Mouse (Mus musculus) cerebellum, adult 2 months (tissue): ENCODE data around the gene Gad2. TPM values are rescaled to one million over a fixed set of nuclear protein-coding genes. Genes with fewer than 3 reads are reported as not detected.

ENCODE experiments used
- DNase-seq, 2 experiments: peaks; one replicate each; pipeline ENCODE4 v3.0.0; 2021
- H3K27ac ChIP-seq: fragments of 200-500 bp; 2 replicates; pipeline ENCODE4 v1.5.1; 2012; ENCODE audit warnings: low read length, control low read depth, inconsistent platforms; ENCODE audit not compliant: insufficient read depth
- H3K27me3 ChIP-seq: fragments of 200-500 bp; 2 replicates; pipeline ENCODE4 v1.6.1; 2012; ENCODE audit warnings: inconsistent platforms, mild to moderate bottlenecking, low read length, moderate library complexity; ENCODE audit not compliant: control insufficient read depth, insufficient read depth
- H3K4me1 ChIP-seq: fragments of 200-500 bp; 2 replicates; pipeline ENCODE4 v1.6.1; 2011; ENCODE audit warnings: low read length; ENCODE audit not compliant: control insufficient read depth, insufficient read depth
- H3K4me3 ChIP-seq: fragments of 200-500 bp; replicated peaks from 2 replicates; pipeline ENCODE3; 2011; ENCODE audit warnings: mild to moderate bottlenecking, low read depth, low read length, control low read depth; ENCODE audit not compliant: insufficient read depth
- CTCF ChIP-seq: fragments of 200-500 bp; IDR thresholded peaks from 2 replicates; pipeline ENCODE4 v1.5.1; 2011; ENCODE audit warnings: low read depth, mild to moderate bottlenecking, control low read depth, low read length, moderate library complexity, borderline replicate concordance; ENCODE audit not compliant: insufficient read depth
- POLR2A ChIP-seq: fragments of 200-500 bp; IDR thresholded peaks from 2 replicates; pipeline ENCODE4 v1.6.1; 2011; ENCODE audit warnings: low read length, control low read depth, borderline replicate concordance; ENCODE audit not compliant: insufficient read depth
- WGBS: fragments of 180-500 bp; shearing (Covaris S2); methylation state at CpG from one replicate; pipeline ENCODE4 v1.1.7; 2018; 5-methylcytosine and 5-hydroxymethylcytosine counted together
- polyA plus RNA-seq: library from polyadenylated mRNA; depleted of rRNA; stranded (reverse); fragments of >200 nt; gene quantifications from 2 replicates; pipeline ENCODE4 v1.2.3, GENCODE M21; 2012

Gad2 gene
- polyA plus RNA-seq, 1 experiment, result 47.8 TPM

- peaks cover 4% of the 10 kb centered on the region; the same call in 1 of the 2 replicates for H3K27me3 ChIP-seq
- no peak overlapping the region for H3K4me3 ChIP-seq
- no peak overlapping the region for H3K27ac ChIP-seq
- 7% methylated on average over 6 of the region's 6 CpGs for WGBS
- peaks cover 3% of the 10 kb centered on the region for H3K4me1 ChIP-seq
- DNase-seq, result no peak
- no peak for TF ChIP-seq CTCF
- TF ChIP-seq POLR2A, result no peak
Measured at GRCm38 (mm10) chr2:22620030-22620429, 2.0 kb upstream of the Gad2 start.

GRCm38 (mm10) chr2:22620534-22620933, 1.5 kb upstream of the Gad2 start:
- WGBS, result 18% methylated on average over 7 of the region's 7 CpGs
- Histone ChIP-seq H3K4me1 (peaks cover 3% of the 10 kb centered on the region), H3K27ac (no peak overlapping the region), H3K4me3 (no peak overlapping the region), H3K27me3 (peaks cover 4% of the 10 kb centered on the region; the same call in 1 of the 2 replicates)
- no peak for DNase-seq
- no peak for TF ChIP-seq POLR2A
- TF ChIP-seq CTCF, result no peak

DNA sequence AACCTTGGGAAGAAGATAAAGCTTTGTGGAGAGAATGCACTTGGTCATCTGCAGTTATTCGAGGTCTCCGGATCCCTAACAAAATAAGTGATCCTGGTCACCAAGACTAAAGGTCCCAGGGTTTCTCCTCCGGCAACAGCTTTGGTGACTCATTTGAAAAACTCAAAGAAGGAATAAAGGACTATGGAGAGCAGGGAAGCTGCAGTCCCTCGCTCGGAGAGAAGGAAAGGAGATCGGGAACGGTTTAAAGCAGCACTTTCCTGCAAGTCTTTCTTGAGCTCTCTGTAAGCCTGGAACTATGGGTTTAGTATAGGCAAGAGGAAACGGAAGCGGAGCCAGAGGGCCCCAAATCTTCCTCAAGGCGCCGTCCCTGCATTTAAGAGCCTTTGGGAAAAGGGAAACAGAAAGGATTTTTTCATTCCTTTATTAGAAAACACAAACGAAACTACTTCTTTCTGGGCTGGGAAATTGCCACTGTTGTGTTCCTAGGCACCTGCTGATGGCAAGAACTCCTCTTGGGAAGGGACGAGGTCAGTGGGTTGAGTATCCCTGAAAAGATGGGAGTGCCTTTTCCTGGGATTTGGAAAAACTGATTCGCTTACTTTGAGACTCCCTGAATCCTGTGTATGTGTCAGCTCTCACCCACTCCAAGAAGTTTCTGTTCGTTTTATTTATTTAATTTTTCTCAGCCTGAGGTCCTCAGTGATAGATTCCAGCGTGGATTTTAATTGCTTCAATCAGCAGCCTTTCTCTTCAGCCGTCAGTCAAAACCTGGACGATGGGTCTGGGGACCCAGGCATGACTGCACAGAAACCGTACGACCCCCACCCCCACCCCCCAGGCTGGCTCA, 802 bp upstream of the Gad2 start:
- Histone ChIP-seq H3K27ac (no peak overlapping the region), H3K27me3 (peaks cover 4% of the 10 kb centered on the region; the same call in 1 of the 2 replicates), H3K4me1 (peaks cover 3% of the 10 kb centered on the region), H3K4me3 (no peak overlapping the region)
- 36% methylated on average over 20 of the region's 20 CpGs for WGBS
- TF ChIP-seq POLR2A (no peak), CTCF (no peak)
- peak in 1 of 2 experiments; percentile 12 for DNase-seq

- under 1% methylated on average over 60 of the region's 60 CpGs for WGBS
- Histone ChIP-seq H3K4me1 (peaks cover 3% of the 10 kb centered on the region), H3K27ac (no peak overlapping the region), H3K4me3 (peak overlapping the region; percentile 36), H3K27me3 (peaks cover 4% of the 10 kb centered on the region; the same call in 1 of the 2 replicates)
- DNase-seq, result peak in 1 of 2 experiments; percentile 26
- TF ChIP-seq CTCF, result no peak
- TF ChIP-seq POLR2A, result no peak
Measured at GRCm38 (mm10) chr2:22623111-22624070, 1.4 kb downstream of the Gad2 start.

GRCm38 (mm10) chr2:22624188-22624975, 2.4 kb downstream of the Gad2 start:
- Histone ChIP-seq H3K4me3 (no peak overlapping the region), H3K27me3 (peaks cover 4% of the 10 kb centered on the region; the same call in 1 of the 2 replicates), H3K27ac (no peak overlapping the region), H3K4me1 (peaks cover 3% of the 10 kb centered on the region)
- 7% methylated on average over 27 of the region's 27 CpGs for WGBS
- TF ChIP-seq POLR2A, result no peak
- TF ChIP-seq CTCF, result no peak
- DNase-seq, result no peak

- Histone ChIP-seq H3K27me3 (peaks cover 4% of the 10 kb centered on the region; the same call in 1 of the 2 replicates), H3K4me3 (no peak overlapping the region), H3K27ac (no peak overlapping the region), H3K4me1 (peaks cover 3% of the 10 kb centered on the region)
- no peak for DNase-seq
- TF ChIP-seq CTCF (no peak), POLR2A (no peak)
- WGBS, result 22% methylated on average over 16 of the region's 16 CpGs
Measured at GRCm38 (mm10) chr2:22625096-22625960, 3.3 kb downstream of the Gad2 start.
